Mouse (Mus musculus): ENCODE measurements around the gene Rfx2. TPM values are rescaled to one million over a fixed set of nuclear protein-coding genes. Genes with fewer than 3 reads are reported as not detected.

Rfx2 gene
- polyA plus RNA-seq, 1 experiment = 4.4 TPM

- TF ChIP-seq POLR2AphosphoS2 (IDR thresholded peaks at IDR 0.05; ENCODE audit: insufficient read length, low read depth) (no peak), CEBPB (IDR thresholded peaks at IDR 0.05; ENCODE audit: insufficient read depth, poor library complexity, severe bottlenecking) (no peak), SRF (IDR thresholded peaks at IDR 0.05; ENCODE audit: control insufficient read depth, insufficient read length, low read depth) (no peak), MYOD1 (IDR thresholded peaks at IDR 0.05; ENCODE audit: control insufficient read depth in 1 of 3, insufficient read length in 2 of 3, low read depth in 2 of 3) (no peak), POLR2A (IDR thresholded peaks at IDR 0.05; ENCODE audit: insufficient read length, low read depth) (no peak), USF1 (IDR thresholded peaks at IDR 0.05; ENCODE audit: low read depth) (no peak), MAX (IDR thresholded peaks at IDR 0.05; ENCODE audit: low read depth) (no peak), TCF12 (IDR thresholded peaks at IDR 0.05; ENCODE audit: insufficient read depth, poor library complexity, severe bottlenecking) (no peak), REST (IDR thresholded peaks at IDR 0.05; ENCODE audit: insufficient read depth, insufficient read length) (no peak), MYOG (IDR thresholded peaks at IDR 0.05; ENCODE audit: control insufficient read depth in 1 of 3, insufficient read depth in 1 of 3, insufficient read length in 2 of 3, low read depth in 2 of 3) (no peak), TCF3 (IDR thresholded peaks at IDR 0.05; ENCODE audit: insufficient read length, low read depth) (no peak), E2F4 (IDR thresholded peaks at IDR 0.05; ENCODE audit: insufficient read depth) (no peak)
- no peak overlapping the region for H3K4me3 ChIP-seq
- H3K79me2 ChIP-seq (ENCODE audit: control insufficient read depth, insufficient read depth) = no peaks in the 10 kb centered on the region
- H3K27me3 ChIP-seq (ENCODE audit: control insufficient read depth, insufficient read depth, insufficient read length) = no peaks in the 10 kb centered on the region
- no peak overlapping the region for H3ac ChIP-seq (ENCODE audit: control insufficient read depth, insufficient read length)
- no peak overlapping the region for H3K4me2 ChIP-seq (ENCODE audit: low read depth)
- no peaks in the 10 kb centered on the region for H3K36me3 ChIP-seq (ENCODE audit: control insufficient read depth, insufficient read depth)
Observed at GRCm38 (mm10) chr17:56870287-56870953, 39.6 kb upstream of the Rfx2 start.

- Histone ChIP-seq H3K4me2 (ENCODE audit: low read depth) (no peak overlapping the region), H3K36me3 (ENCODE audit: control insufficient read depth, insufficient read depth) (no peaks in the 10 kb centered on the region), H3K27me3 (ENCODE audit: control insufficient read depth, insufficient read depth, insufficient read length) (no peaks in the 10 kb centered on the region), H3ac (ENCODE audit: control insufficient read depth, insufficient read length) (no peak overlapping the region), H3K79me2 (ENCODE audit: control insufficient read depth, insufficient read depth) (no peaks in the 10 kb centered on the region), H3K4me3 (no peak overlapping the region)
- TF ChIP-seq TCF3 (IDR thresholded peaks at IDR 0.05; ENCODE audit: insufficient read length, low read depth) (no peak), POLR2A (IDR thresholded peaks at IDR 0.05; ENCODE audit: insufficient read length, low read depth) (no peak)
Observed at GRCm38 (mm10) chr17:56869481-56869977, 38.7 kb upstream of the Rfx2 start.

- TF ChIP-seq TCF12 (IDR thresholded peaks at IDR 0.05; ENCODE audit: insufficient read depth, poor library complexity, severe bottlenecking) (no peak), MYOG (IDR thresholded peaks at IDR 0.05; ENCODE audit: control insufficient read depth in 1 of 3, insufficient read depth in 1 of 3, insufficient read length in 2 of 3, low read depth in 2 of 3) (no peak), SRF (IDR thresholded peaks at IDR 0.05; ENCODE audit: control insufficient read depth, insufficient read length, low read depth) (no peak), E2F4 (IDR thresholded peaks at IDR 0.05; ENCODE audit: insufficient read depth) (no peak)
- H3ac ChIP-seq (ENCODE audit: control insufficient read depth, insufficient read length) = no peak overlapping the region
- H3K79me2 ChIP-seq (ENCODE audit: control insufficient read depth, insufficient read depth) = no peaks in the 10 kb centered on the region
- H3K27me3 ChIP-seq (ENCODE audit: control insufficient read depth, insufficient read depth, insufficient read length) = peaks cover 5% of the 10 kb centered on the region
- H3K36me3 ChIP-seq (ENCODE audit: control insufficient read depth, insufficient read depth) = no peaks in the 10 kb centered on the region
- H3K4me3 ChIP-seq = no peak overlapping the region
- no peak overlapping the region for H3K4me2 ChIP-seq (ENCODE audit: low read depth)
Observed at GRCm38 (mm10) chr17:56866071-56866470, 35.3 kb upstream of the Rfx2 start.

GRCm38 (mm10) chr17:56861197-56861596, 30.4 kb upstream of the Rfx2 start:
- no peak overlapping the region for H3K4me3 ChIP-seq
- H3K36me3 ChIP-seq (ENCODE audit: control insufficient read depth, insufficient read depth) = no peaks in the 10 kb centered on the region
- no peaks in the 10 kb centered on the region for H3K79me2 ChIP-seq (ENCODE audit: control insufficient read depth, insufficient read depth)
- H3K4me2 ChIP-seq (ENCODE audit: low read depth) = no peak overlapping the region
- H3K27me3 ChIP-seq (ENCODE audit: control insufficient read depth, insufficient read depth, insufficient read length) = peaks cover 5% of the 10 kb centered on the region
- no peak overlapping the region for H3ac ChIP-seq (ENCODE audit: control insufficient read depth, insufficient read length)
- no peak for TF ChIP-seq TCF3 (IDR thresholded peaks at IDR 0.05; ENCODE audit: insufficient read length, low read depth)
- no peak for TF ChIP-seq E2F4 (IDR thresholded peaks at IDR 0.05; ENCODE audit: insufficient read depth)
- TF ChIP-seq SRF (IDR thresholded peaks at IDR 0.05; ENCODE audit: control insufficient read depth, insufficient read length, low read depth) = no peak
- TF ChIP-seq POLR2AphosphoS2 (IDR thresholded peaks at IDR 0.05; ENCODE audit: insufficient read length, low read depth) = no peak
- no peak for TF ChIP-seq MAX (IDR thresholded peaks at IDR 0.05; ENCODE audit: low read depth)
- no peak for TF ChIP-seq TCF12 (IDR thresholded peaks at IDR 0.05; ENCODE audit: insufficient read depth, poor library complexity, severe bottlenecking)

- no peaks in the 10 kb centered on the region for H3K79me2 ChIP-seq (ENCODE audit: control insufficient read depth, insufficient read depth)
- H3K4me2 ChIP-seq (ENCODE audit: low read depth) = no peak overlapping the region
- no peak overlapping the region for H3K4me3 ChIP-seq
- no peak for TF ChIP-seq CEBPB (IDR thresholded peaks at IDR 0.05; ENCODE audit: insufficient read depth, poor library complexity, severe bottlenecking)
- TF ChIP-seq POLR2AphosphoS2 (IDR thresholded peaks at IDR 0.05; ENCODE audit: insufficient read length, low read depth) = no peak
- H3K27me3 ChIP-seq (ENCODE audit: control insufficient read depth, insufficient read depth, insufficient read length) = peaks cover 2% of the 10 kb centered on the region
- no peaks in the 10 kb centered on the region for H3K36me3 ChIP-seq (ENCODE audit: control insufficient read depth, insufficient read depth)
- no peak overlapping the region for H3ac ChIP-seq (ENCODE audit: control insufficient read depth, insufficient read length)
Observed at GRCm38 (mm10) chr17:56858922-56859321, 28.1 kb upstream of the Rfx2 start.

Data from myocyte (in vitro differentiated cells).